Mouse (Mus musculus): ENCODE data around the gene Gm20547.
A peak's percentile ranks its signal among the peaks of the same experiment; 100 is the strongest.

Gene Gm20547

DNA sequence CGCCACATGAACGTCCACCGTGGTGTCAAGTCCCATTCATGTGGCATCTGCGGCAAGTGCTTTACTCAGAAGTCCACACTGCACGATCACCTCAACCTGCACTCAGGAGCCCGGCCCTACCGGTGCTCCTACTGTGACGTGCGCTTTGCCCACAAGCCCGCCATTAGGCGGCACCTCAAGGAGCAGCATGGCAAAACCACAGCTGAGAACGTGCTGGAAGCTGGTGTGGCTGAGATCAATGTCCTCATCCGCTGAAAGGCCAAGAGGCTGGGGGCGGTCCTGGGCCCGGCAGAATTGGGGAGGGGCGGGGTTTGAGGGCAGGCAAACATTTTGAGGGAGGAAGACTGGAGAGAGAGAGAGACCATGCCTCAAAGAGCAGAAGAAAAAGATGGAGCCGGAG is 14.5 kb upstream of the Gm20547 start:
- no peak for DNase-seq (ENCODE audit: low read depth, low spot score)

DNA sequence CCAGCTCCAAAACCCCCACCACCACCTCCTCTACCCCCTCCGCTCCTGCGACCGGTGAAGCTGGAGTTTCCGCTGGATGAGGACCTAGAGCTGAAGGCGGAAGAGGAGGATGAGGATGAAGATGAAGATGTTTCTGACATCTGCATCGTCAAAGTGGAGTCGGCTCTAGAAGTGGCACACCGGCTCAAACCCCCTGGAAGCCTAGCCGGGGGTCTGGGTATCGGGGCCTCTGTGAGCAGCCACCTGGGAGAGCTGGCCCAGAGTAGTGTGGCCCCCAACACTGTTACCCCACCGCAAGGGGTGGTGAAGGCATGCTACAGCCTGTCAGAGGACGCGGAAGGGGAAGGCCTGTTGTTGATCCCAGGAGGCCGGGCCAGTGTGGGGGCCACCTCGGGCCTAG is 13.9 kb upstream of the Gm20547 start:
- DNase-seq (ENCODE audit: low read depth, low spot score): no peak

DNA sequence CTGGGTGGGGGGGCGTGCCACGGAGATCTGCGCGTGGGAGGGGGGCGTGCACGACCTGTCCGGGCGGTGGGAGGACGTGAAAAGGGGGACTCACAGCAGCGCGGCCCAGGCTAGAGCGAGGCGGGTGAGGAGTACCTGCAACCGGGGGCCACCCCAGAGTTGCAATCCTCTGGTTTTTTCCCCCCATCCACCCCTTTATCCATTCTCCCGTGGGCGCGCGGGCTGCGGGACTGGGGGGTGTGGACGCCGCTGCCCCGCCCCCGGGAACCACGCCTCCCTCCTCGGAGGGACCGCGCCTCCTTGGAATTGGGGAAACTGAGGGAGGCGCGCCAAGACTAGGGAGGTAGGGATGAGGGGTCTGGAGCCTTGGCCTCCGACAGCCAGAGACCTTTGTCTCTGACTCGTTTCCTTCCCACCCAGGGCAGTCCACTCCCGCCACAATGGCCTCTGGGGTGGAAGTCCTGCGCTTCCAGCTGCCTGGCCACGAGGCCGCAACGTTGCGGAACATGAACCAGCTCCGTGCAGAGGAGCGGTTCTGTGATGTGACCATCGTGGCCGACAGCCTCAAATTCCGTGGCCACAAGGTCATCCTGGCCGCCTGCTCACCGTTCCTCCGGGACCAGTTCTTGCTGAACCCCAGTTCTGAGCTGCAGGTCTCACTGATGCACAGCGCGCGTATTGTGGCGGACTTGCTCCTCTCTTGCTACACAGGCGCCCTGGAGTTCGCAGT is 13.1 kb upstream of the Gm20547 start:
- DNase-seq (ENCODE audit: low read depth, low spot score): no peak

DNA sequence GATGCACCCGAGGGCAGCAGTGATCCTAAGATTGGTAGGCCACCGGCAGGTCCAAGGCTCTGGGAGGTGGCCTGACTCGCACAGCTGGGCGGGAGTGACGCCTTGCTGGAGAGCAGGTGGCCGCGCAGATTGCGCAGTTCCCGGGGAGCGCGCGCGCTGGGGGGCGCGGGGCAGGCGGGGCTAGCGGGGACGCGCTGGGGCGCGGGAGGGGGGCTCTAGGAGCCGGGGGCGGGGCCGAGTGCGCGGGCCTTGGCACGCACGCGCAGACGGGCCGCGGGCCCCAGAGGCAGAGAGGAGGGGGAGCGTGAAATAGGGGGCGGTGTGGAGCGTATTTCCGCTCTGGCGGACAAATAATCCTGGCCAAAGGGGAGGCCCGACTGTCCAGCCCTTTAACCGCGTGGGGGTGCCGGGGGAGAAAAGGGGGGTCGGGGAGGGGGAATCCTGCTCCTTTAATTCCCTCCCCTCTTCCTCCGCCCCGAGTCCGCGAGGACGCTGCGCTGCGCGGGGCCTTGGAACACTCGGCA is 12.3 kb upstream of the Gm20547 start:
- DNase-seq (ENCODE audit: low read depth, low spot score): peak; percentile 98

DNA sequence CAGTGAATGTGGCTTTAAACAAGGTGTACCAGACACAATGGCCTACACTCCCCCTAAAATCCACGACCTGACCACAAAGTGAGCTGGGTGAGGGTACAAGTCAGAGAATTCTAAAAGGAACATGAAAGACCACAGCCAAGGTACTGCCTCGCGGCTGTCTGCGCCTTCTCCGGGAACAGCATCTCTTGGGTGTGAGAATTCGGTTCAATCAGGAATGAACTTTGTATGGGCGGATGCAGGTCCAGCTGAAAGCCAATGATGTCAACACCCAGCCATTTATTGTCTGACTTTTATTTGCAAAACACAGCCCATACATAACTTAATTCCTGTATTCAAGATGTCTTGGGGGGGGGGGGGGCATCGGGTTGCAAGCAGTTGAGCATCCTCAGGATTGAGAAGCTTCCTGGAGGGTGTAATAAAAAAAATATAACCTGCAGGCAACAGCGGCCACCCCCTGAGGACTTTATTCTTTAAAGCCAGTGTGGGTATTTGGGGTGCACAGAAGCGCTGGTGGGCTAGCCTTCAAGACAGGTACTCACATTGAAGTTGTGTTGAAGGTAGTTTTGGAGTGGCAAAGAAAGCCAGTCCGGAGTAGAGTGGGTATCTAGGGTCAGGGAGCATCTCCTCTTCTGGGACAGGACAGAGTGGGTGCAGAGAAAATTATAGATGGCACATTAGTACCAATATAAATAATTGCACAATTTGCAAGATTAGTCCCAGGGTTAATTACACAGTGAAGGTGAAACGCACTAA is 11.4 kb upstream of the Gm20547 start:
- no peak for DNase-seq (ENCODE audit: low read depth, low spot score)

DNA sequence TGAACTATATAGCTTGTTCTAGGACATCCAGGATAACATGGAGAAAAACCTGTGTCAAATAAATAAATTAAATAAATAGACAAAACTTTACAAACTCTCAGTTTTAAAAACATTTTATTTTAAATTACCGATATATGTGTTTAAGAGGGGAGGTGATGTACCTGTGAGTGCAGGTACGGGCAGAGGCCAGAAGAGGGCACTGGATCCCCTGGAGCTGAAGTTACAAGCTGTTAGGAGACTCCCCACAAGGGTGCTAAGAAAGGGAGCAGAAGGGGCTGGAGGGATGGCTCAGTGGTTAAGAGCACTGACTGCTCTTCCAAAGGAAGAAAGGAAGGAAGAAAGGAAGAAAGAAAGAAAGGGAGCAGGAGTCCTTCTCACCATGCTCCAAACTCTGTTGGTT is 9.5 kb upstream of the Gm20547 start:
- DNase-seq (ENCODE audit: low read depth, low spot score): no peak

DNA sequence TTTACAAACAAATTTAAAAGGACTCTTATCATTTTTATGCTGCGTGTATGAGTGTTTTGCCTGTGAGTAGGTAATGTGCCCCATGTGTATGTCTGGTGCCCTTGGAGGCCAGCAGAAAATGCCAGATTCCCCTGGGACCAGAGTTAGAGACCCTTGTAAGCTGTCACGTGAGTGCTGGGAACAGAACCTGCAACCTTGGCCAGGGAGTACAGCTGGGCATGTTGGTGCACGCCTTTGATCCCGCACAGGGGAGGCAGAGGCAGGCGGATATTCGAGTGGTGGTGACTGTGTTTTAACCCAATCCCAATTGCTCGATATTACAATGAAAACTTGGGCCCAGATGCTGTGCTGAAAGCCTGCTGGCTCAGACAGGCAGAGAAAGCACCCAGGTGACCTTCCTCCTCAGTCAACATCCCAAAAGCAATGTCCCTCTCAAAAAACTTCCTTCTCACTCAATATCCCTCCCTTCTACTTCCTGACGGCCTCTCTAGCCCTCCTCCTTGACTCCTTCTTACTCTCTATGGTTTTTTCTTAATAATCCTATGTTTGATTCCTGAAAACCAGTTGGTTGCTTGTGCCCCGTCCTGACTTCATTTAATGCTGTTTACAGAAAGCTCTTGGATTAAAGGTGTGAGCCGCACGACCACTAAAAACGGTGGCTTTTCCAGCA is 8.4 kb upstream of the Gm20547 start:
- no peak for DNase-seq (ENCODE audit: low read depth, low spot score)

DNA sequence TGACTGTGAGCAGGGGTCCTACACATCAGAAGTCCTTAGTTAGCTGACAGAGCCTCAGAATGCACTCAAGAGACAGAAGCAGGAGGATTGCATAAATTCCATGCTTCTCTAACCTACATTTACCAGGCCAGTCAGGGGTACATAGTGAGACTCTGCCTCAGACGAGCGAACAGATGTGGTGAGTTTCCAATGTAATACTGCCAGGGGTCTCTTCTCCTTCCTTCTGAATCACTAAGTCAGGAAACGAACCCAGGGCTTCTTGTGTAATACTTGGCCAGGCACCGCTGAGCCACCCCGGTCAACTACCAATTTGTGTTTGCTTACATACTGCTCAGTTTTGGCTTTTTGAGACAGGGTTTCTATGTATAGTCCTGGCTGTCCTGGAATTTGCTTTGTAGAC is 6.1 kb upstream of the Gm20547 start:
- no peak for DNase-seq (ENCODE audit: low read depth, low spot score)

DNA sequence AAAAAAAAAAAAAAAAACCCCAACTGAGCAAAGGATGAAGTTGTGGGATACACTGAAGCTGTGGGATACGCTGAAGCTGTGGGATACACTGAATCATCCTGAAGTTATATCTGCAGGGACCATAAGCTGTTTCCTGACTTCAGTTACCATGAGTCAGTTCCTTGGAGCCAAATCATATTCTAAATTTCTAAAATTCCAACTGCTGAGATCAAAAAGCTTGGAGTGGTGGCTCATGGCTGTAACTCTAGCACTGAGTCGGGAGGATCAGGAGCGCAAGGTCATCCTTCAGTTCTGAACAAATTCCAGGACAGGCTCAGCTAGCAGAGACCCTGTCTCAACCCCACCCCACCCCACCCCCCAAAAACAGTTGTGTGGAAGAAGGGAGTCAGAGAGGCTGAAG is 3.8 kb upstream of the Gm20547 start:
- DNase-seq (ENCODE audit: low read depth, low spot score): no peak

DNA sequence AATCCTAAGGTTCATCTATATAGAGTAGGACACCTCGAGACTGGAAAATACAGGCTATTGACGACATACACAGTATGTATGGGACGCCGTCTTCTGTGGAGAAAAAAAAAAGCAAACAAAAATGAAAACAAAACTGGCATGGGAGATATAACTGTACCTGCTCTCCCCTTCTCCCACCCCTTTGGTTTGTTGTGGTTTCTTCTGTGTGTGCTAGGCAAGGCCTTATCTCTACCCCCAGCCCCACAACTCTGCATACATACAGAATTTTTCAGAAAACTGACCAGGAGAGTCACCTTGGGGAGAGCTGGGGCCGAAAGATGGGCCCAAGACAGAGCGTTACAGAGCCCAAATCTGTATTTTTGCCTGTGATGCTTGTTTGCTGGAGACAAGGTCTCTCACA is 2.9 kb upstream of the Gm20547 start:
- no peak for DNase-seq (ENCODE audit: low read depth, low spot score)

DNA sequence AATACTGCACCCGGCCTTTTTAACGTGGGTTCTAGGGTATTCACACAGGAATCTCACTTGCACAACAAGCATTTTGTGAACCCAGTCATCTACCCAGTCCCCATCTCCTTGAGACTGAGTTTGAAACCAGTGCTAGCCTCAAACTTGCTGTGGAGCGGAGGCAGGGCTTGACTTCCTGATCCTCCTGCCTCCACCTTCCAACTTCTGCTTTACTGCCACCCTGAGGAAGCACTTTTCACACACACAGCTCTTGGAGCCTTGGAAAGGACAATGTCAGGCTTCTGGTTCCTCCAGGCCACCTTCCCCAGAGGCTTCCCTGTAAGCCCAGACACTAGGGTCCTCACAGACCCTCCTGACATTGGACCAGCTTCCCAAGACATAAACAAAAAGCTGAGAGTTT is 1.5 kb upstream of the Gm20547 start:
- no peak for DNase-seq (ENCODE audit: low read depth, low spot score)

DNA sequence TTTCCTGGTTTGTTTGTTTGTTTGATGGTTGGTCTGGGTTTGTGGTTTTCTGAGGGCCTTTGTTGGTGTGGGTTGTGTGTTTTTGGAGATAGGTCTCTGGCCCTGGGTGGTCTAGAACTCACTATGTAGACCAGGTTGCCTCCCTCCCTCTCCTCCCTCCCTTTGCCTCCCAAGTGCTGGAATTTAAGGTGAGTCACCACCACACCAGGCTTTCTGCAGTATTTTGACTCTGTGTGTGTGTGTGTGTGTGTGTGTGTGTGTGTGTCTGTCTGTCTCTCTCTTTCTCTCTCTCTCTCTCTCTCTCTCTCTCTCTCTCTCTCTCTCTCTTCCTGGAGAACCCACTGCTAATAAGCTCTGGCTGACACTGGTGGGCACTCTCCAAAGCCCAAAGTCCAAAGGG is 676 bp downstream of the Gm20547 start:
- DNase-seq (ENCODE audit: low read depth, low spot score): no peak

DNA sequence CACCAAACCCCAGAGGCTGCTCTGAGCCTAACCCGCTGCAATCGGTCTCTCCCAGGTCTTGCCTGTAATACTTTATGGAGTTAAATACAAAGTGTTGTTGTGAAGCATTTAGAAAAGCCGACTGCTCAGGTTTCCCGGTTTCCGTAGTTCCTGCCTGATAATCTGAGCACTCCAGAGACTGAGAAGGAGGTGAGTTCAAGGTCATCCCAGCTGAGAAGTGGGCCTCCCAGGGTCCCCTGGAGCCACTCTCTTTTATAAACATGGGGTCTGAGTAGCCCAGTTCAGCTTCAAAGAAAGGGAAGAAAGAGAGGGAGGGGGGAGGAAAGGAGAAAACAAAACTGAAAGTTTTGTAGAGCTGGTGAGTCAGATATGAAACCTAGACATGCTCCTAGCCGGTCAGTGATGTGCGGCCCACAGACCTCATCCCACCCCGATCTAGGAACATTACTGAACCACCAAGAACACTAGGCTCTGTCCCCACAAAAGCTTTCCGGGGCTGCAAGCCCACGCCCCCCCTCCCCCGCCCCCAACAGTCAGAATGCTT is 2.4 kb downstream of the Gm20547 start, which contains the start of gene Zbtb12:
Gene Zbtb12 (plus strand): TSS at position 148 of the 544 bp plus-strand sequence.
- no peak for DNase-seq (ENCODE audit: low read depth, low spot score)

DNA sequence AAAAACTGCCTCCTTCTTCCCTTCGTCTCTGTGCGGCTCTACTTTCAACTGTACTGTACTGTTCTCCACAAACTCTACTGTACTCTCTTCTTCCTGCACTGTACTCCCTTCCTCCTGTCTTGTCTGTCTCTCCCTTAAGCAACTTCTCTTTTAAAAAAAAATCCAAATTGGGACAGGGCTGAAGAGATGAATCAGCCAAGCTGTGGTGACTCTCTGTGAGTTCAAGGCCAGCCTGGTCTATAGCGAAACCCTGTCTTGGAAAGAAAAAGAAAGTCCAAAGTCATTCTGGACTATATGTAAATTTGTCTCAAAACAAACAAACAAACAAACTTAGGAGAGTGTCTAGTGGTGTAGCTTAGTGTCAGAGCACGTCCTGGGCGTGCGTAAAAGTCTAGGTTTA is 7.5 kb downstream of the Gm20547 start:
- DNase-seq (ENCODE audit: low read depth, low spot score): no peak

DNA sequence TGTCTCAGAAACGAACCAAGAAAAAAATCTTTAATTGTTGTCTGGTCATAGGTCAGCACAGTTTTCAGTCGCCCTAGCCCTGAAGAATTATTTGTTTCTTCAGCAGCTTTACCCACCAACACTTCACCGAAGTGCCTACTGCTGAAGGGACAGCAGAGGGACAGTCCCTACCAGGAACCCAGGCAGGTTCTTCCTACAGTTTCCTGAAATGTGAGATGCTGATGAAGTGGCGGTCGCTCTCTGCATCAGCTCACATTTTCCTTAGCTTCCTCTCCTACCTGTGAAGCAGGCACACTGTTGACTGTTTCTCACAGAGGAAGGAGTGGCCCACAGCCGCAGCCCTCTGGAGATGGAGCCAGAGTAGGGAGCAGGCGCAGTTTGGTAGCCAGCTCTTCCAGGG is 15.9 kb downstream of the Gm20547 start:
- no peak for DNase-seq (ENCODE audit: low read depth, low spot score)

DNA sequence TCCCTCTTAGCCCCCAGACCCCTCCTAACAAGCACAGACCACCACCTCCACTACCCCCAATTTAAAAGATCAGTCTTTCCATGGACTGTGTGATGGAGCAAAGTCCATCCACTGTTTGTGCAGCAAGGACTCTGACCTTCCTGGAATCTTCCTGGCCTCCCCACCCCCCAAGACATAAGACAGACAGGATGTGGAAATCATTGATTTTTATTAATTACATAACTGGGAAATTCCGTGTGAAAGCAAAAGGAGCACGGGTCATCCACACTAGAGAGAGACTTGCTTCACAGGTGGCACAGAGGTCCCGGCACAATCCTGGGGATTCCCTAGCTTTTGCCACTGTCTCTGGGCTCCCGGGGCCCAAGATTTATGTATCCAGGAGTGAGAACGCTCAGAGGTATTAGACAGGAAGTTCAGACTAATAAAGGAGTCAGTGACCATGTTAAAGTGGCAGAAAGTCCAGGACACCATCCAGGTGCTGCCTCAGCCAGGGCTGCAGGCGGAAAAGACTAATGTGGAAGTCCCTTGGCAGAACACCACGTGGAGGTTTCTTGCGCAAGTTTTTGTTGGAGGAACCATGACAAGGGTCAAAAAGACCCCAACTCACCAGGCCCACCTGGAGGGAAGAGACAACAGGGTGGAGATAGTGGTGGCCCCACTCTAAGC is 19.3 kb downstream of the Gm20547 start, which contains the start of gene Cfb:
Gene Cfb (minus strand): TSS at position 103 of the 666 bp plus-strand sequence.
- DNase-seq (ENCODE audit: low read depth, low spot score): no peak

DNA sequence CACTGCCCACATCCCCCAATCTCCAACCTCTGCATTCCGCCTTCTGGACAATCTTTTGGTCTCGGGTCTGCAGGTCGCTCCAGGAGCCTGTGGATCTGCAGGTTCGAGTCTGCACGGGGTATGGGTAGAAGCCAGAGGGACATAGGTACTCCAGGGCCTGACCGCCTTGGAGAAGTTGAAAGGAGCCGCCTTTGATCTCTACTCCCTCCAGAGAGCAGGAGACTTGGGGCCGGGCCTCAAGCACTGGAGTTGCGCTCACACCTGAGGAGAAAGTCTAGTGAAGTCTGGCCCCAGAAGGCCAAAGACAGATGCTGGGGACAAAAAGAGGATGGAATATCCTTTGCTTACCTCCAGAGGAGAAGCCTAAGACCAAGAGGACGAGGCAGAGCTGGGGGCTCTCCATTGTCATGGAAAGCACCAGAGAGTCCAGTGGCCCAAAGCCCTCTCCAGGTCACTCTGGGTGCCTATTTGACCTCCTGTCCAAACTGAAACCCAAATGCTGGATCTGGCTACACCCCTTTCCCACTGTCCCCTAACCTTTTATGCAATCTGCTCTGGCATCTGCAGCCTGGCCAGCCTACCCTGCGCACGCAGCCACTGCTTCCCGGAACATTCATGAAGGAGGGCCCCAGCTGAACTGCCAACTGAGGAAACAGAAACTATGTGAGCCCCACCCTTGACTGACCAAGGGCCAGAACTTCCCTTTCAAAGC is 20.0 kb downstream of the Gm20547 start:
- no peak for DNase-seq (ENCODE audit: low read depth, low spot score)

DNA sequence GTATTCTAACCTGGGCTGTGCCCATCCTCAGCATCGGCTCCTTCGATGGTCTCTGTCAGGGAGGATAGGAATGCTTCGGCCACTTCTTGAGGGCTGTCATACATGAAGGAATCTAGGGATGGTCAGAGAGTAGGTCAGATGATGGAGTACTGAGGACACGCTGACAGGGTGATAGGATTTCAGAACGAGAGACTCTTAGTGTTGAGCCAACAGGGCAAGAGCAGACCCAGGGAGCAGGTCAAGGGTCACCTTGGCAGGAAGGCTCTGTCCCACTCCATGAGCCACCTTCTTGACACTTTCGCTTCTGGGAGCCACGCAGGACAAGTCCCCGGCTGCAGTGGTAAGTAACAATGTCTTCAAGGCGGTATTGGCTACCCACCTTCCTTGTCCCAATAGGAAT is 21.3 kb downstream of the Gm20547 start:
- no peak for DNase-seq (ENCODE audit: low read depth, low spot score)

DNA sequence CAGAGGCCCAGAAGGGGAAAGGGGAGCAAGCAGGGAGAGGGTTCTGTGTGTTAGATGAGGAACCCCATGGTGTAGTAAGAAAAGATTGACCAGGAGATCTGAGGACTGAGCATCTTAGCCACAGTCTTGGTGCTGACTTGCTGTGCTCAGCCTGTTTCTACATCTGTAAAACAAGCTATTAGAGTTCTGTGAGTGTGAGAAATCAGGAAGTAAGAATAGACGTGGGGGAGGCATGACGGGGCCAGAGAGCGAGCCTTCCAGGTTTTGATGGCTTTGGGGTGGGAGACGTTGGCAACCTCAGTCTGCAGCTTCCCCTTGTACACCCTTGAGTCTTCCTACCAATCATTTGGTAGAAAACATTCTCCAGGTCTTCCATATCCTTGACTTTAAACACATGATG is 23.2 kb downstream of the Gm20547 start:
- no peak for DNase-seq (ENCODE audit: low read depth, low spot score)

DNA sequence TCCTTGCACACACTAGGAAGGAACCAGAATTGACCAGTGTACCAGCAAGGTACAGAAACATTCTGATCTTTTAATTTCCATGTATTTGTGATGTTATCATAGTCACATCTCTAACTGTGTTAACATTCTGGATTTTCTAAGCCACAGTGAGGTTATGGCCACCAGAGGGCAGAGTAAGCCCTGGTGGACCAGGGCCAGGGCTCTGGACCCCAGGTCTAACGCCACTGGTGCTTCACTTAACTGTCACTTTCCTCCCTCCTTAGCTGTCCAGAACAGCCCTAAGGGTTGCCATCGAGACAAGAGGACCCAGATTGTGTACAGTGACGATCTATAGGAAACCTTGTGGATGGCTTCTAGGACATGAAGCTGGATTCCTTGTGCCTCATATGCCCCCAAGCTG is 26.0 kb downstream of the Gm20547 start:
- DNase-seq (ENCODE audit: low read depth, low spot score): peak; percentile 28

DNA sequence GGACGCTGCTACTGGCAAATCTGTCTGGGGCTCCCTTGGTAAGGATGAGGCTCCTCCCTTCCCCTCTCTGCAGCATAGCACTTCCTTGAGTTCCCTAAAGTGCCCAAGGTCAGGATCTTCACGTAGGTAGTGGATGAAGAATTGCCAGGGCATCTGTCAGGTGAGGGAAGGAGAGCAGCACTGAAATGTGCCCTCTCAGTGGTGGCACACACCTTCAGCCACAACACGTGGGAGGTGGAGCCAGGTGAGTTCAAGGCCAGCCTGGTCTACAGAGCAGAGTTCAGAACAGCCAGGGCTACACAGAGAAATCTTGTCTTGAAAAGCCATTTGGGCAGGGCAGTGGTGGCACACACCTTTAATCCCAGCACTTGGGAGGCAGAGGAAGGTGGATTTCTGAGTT is 27.1 kb downstream of the Gm20547 start:
- no peak for DNase-seq (ENCODE audit: low read depth, low spot score)

All from retina, postnatal 7 days (tissue).